Mouse (Mus musculus): ENCODE measurements around the gene D5Ertd579e. TPM values are rescaled to one million over a fixed set of nuclear protein-coding genes. Genes with fewer than 3 reads are reported as not detected.
A peak's percentile ranks its signal among the peaks of the same experiment; 100 is the strongest.

D5Ertd579e gene
- polyA plus RNA-seq, 1 experiment from 2014 or later = 21.9 TPM

DNA sequence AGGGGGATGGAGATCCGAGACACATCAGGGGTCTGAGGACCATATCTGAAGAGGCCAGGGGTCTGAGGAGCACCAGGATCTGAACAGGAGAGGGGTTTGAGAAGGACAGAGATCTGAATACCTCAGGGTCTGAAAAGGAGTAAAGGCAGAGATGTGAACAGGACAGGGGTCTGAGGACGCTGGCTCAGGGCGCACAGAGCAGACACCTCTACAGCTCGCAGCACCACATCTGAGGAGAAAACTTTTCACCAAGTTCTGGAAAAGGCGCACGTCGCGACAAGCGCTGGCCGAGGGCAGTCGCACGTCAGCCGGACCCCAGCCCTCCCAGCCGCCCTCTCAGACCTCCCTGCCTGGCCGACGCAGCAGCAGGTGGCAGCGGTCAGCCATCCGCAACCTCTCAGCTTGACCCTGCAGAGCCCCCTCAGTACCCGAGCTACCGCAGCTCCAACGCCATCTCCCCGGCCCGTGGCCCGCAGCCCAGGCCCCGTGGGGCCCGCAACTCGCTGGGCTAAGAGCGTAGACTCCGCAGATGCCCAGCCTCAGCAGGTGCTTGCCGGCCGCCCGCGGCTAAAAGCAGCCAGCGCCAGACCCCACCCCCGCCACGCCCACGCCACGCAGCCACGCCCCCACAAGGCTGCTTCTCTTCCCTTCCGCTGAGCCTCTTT, 114.4 kb downstream of the D5Ertd579e start:
- Histone ChIP-seq H3K4me3 (replicated peaks) (peak overlapping the region; percentile 80), H3K9me3 (replicated peaks) (no peaks in the 10 kb centered on the region), H3K4me2 (peak overlapping the region; percentile 99), H3K9ac (peak overlapping the region; percentile 90), H3K27ac (peak overlapping the region; percentile 85), H3K4me1 (replicated peaks) (peaks cover 41% of the 10 kb centered on the region), H3K36me3 (no peaks in the 10 kb centered on the region), H3K27me3 (peaks cover 13% of the 10 kb centered on the region)
- DNase-seq (no peak), ATAC-seq (ENCODE audit: low read depth) (peak; percentile 3; the same call in 1 of the 2 replicates)
- WGBS (ENCODE audit: insufficient replicate concordance) = 2% methylated on average over 40 of the region's 40 CpGs

DNA sequence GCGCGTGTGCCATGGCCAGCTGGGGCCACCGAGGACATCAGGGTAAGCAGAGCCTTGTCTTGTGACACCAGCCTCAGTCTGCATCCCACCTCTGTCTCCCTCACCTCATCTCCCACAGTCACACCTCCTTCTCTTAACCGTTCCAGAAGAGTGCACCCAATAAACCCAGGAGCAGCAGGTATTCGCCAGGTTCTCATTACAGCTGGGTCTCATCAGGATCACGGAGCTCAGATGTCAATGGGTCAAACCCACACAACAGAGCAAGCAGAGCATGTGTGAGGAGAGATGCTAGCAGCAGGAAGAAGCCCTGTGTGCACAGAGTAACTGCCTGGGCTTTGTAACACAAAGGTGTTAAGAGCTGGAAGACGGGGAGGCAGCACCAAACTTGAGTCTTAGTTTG, 115.9 kb downstream of the D5Ertd579e start:
- no peak for DNase-seq
- 83% methylated on average over 7 of the region's 7 CpGs for WGBS (ENCODE audit: insufficient replicate concordance)
- H3K4me3 ChIP-seq (replicated peaks) = no peak overlapping the region
- H3K9me3 ChIP-seq (replicated peaks) = no peaks in the 10 kb centered on the region
- H3K4me1 ChIP-seq (replicated peaks) = peaks cover 51% of the 10 kb centered on the region
- no peaks in the 10 kb centered on the region; the same call in 1 of the 2 replicates for H3K27me3 ChIP-seq
- H3K4me2 ChIP-seq = peak overlapping the region; percentile 99; the same call in 1 of the 2 replicates
- ATAC-seq (ENCODE audit: low read depth) = no peak
- no peaks in the 10 kb centered on the region for H3K36me3 ChIP-seq
- H3K27ac ChIP-seq = no peak overlapping the region
- peak overlapping the region; percentile 90 for H3K9ac ChIP-seq

DNA sequence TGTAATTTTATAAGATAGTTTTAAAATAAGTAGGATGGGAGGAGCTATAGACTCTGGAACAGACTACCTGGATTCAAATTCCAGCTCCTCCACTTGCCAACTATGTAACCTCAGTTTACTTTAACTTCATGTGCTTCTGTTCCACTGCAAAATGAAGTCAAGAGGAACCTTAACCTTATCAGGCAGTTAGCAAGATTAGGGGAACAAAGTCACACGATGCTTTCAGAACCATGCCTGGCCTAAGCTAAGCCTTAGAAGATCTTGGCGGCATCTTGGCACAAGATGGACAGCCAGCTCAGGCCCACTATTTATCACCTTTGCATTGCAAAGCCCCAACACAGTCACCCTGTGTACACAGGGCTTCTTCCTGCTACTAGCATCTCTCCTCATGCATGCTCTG, 116.8 kb downstream of the D5Ertd579e start:
- H3K9me3 ChIP-seq (replicated peaks) = no peaks in the 10 kb centered on the region
- WGBS (ENCODE audit: insufficient replicate concordance) = 35% methylated on average over 2 of the region's 2 CpGs
- no peak for ATAC-seq (ENCODE audit: low read depth)
- no peak overlapping the region for H3K4me2 ChIP-seq
- no peaks in the 10 kb centered on the region for H3K36me3 ChIP-seq
- H3K4me3 ChIP-seq (replicated peaks) = no peak overlapping the region
- H3K9ac ChIP-seq = no peak overlapping the region; the same call in 1 of the 2 replicates
- H3K27me3 ChIP-seq = no peaks in the 10 kb centered on the region
- DNase-seq = no peak
- no peak overlapping the region for H3K27ac ChIP-seq
- H3K4me1 ChIP-seq (replicated peaks) = peaks cover 61% of the 10 kb centered on the region

- DNase-seq (no peak), ATAC-seq (ENCODE audit: low read depth) (no peak)
- no peaks in the 10 kb centered on the region for H3K27me3 ChIP-seq
- H3K36me3 ChIP-seq = peaks cover 3% of the 10 kb centered on the region
- no peak overlapping the region for H3K9ac ChIP-seq
- H3K4me2 ChIP-seq = no peak overlapping the region
- WGBS (ENCODE audit: insufficient replicate concordance) = 89% methylated on average over 3 of the region's 3 CpGs
- H3K4me1 ChIP-seq (replicated peaks) = peaks cover 70% of the 10 kb centered on the region
- H3K9me3 ChIP-seq (replicated peaks) = no peaks in the 10 kb centered on the region
- no peak overlapping the region for H3K27ac ChIP-seq
- no peak overlapping the region for H3K4me3 ChIP-seq (replicated peaks)
Observed at GRCm38 (mm10) chr5:36576457-36576856, 119.4 kb downstream of the D5Ertd579e start.

DNA sequence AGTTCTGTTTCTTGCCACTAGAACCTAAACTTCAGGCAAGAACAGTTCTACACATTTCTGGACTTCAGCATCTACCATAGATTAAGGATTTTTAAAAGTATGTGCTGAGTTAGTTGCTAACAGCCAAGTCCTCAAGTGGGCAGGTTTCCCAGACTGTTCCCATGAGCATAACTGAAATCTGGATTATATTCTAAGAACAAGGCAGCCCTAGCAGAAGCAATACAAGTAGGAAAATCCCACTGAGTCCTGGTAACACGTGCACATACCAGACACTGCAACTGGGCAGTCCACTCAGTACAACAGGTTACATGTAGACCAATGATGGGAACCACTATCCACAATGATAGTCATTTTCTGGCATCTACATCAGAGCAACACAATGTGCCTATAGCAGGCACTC, 120.1 kb downstream of the D5Ertd579e start:
- Histone ChIP-seq H3K9me3 (replicated peaks) (no peaks in the 10 kb centered on the region), H3K27me3 (no peaks in the 10 kb centered on the region), H3K4me2 (no peak overlapping the region), H3K9ac (no peak overlapping the region), H3K27ac (peak overlapping the region; percentile 77; the same call in 1 of the 2 replicates), H3K36me3 (peaks cover 10% of the 10 kb centered on the region), H3K4me1 (replicated peaks) (peaks cover 69% of the 10 kb centered on the region), H3K4me3 (replicated peaks) (no peak overlapping the region)
- no peak for ATAC-seq (ENCODE audit: low read depth)
- DNase-seq = no peak
- 68% methylated on average over 1 of the region's 1 CpGs for WGBS (ENCODE audit: insufficient replicate concordance)

DNA sequence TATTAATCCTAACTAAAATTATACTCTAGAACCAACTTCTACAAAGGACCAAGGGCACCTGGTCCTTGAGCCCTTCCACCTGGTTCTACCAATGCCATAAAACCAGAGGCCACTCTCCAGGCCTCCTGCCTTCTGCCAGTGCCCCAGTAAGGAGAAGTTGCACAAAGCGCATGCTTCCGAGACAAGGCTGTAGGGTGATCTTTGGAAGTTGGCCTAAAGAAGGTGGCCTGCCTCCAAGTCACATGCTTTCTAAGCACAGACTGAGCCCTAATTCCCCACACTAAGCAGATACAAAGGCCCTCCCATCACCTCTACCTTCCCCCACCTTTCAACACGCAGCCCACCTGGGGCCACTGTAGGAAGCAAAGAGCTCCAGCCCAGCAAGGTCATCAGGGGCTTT, 120.6 kb downstream of the D5Ertd579e start:
- DNase-seq (no peak), ATAC-seq (ENCODE audit: low read depth) (no peak)
- peak overlapping the region; percentile 77 for H3K27ac ChIP-seq
- no peaks in the 10 kb centered on the region for H3K9me3 ChIP-seq (replicated peaks)
- no peak overlapping the region for H3K4me2 ChIP-seq
- no peaks in the 10 kb centered on the region for H3K27me3 ChIP-seq
- H3K4me3 ChIP-seq (replicated peaks) = no peak overlapping the region
- no peak overlapping the region for H3K9ac ChIP-seq
- H3K36me3 ChIP-seq = peaks cover 14% of the 10 kb centered on the region
- WGBS (ENCODE audit: insufficient replicate concordance) = 82% methylated on average over 3 of the region's 3 CpGs
- peaks cover 64% of the 10 kb centered on the region for H3K4me1 ChIP-seq (replicated peaks)

DNA sequence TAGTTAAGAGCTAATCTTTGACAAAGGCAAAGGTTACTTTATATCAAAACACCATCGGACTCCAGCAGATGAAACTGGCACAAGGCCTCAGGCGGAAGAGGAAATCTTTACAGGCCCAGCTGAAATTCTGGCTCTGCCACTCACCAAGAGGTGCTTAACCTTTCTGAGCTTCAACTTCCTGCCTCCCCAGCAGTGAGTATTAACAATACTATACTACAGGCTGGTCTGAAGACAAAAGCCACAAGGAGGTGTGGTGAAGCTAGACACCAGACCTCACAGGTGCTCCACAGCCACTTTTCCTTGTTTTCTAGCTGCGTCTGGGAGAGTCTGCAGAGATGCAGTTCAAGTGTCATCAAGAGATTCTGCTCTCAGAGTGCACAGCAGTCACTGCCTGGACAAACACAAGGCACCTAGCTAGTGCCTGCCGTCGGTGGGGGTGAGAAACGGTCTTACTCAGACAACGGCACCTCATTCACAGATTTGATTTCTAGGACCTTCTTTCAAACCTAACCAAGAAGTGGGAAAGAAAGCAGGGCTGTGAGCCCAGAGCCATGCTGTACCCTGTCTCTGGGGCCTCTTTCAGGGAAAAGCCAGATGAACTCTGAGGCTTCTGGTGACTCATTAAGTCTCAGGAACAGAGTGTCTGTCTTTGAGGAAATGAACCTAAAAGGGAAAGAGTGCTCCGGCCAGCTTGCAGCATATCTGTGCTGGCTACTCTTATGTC, 121.5 kb downstream of the D5Ertd579e start:
- Histone ChIP-seq H3K9me3 (replicated peaks) (no peaks in the 10 kb centered on the region), H3K27ac (peak overlapping the region; percentile 77), H3K9ac (peak overlapping the region; percentile 19; the same call in 1 of the 2 replicates), H3K27me3 (no peaks in the 10 kb centered on the region), H3K4me3 (replicated peaks) (no peak overlapping the region), H3K4me1 (replicated peaks) (peaks cover 58% of the 10 kb centered on the region), H3K36me3 (peaks cover 14% of the 10 kb centered on the region), H3K4me2 (peak overlapping the region; percentile 26; the same call in 1 of the 2 replicates)
- DNase-seq (no peak), ATAC-seq (ENCODE audit: low read depth) (no peak)
- WGBS (ENCODE audit: insufficient replicate concordance) = 48% methylated on average over 8 of the region's 8 CpGs

- Histone ChIP-seq H3K9ac (peak overlapping the region; percentile 48), H3K4me1 (replicated peaks) (peaks cover 63% of the 10 kb centered on the region), H3K4me3 (replicated peaks) (no peak overlapping the region), H3K36me3 (peaks cover 14% of the 10 kb centered on the region), H3K9me3 (replicated peaks) (no peaks in the 10 kb centered on the region), H3K27me3 (no peaks in the 10 kb centered on the region), H3K27ac (peak overlapping the region; percentile 77), H3K4me2 (peak overlapping the region; percentile 42)
- DNase-seq (peak; percentile 57), ATAC-seq (ENCODE audit: low read depth) (peak; percentile 89)
- whole genome bisulfite sequencing (ENCODE audit: insufficient replicate concordance) = 15% methylated on average over 3 of the region's 3 CpGs
Observed at GRCm38 (mm10) chr5:36573354-36573753, 122.5 kb downstream of the D5Ertd579e start.

- DNase-seq = no peak
Observed at GRCm38 (mm10) chr5:36571371-36571770, 124.5 kb downstream of the D5Ertd579e start.

GRCm38 (mm10) chr5:36570546-36571245, 125.1 kb downstream of the D5Ertd579e start:
- peaks cover 76% of the 10 kb centered on the region for H3K4me1 ChIP-seq (replicated peaks)
- ATAC-seq (ENCODE audit: low read depth) (no peak), DNase-seq (no peak)
- H3K36me3 ChIP-seq = peaks cover 14% of the 10 kb centered on the region
- H3K4me3 ChIP-seq (replicated peaks) = no peak overlapping the region
- 76% methylated on average over 4 of the region's 4 CpGs for WGBS (ENCODE audit: insufficient replicate concordance)
- no peaks in the 10 kb centered on the region for H3K27me3 ChIP-seq
- no peak overlapping the region for H3K27ac ChIP-seq
- no peaks in the 10 kb centered on the region for H3K9me3 ChIP-seq (replicated peaks)
- no peak overlapping the region for H3K9ac ChIP-seq
- H3K4me2 ChIP-seq = no peak overlapping the region

More at GRCm38 (mm10) chr5:36571371-36571770, 124.5 kb downstream of the D5Ertd579e start:
- ATAC-seq (ENCODE audit: low read depth) = no peak
- Histone ChIP-seq H3K9me3 (replicated peaks) (no peaks in the 10 kb centered on the region), H3K27ac (no peak overlapping the region), H3K4me1 (replicated peaks) (peaks cover 75% of the 10 kb centered on the region), H3K4me3 (replicated peaks) (no peak overlapping the region), H3K36me3 (peaks cover 14% of the 10 kb centered on the region), H3K4me2 (no peak overlapping the region), H3K9ac (no peak overlapping the region), H3K27me3 (no peaks in the 10 kb centered on the region)
- 88% methylated on average over 16 of the region's 16 CpGs for WGBS (ENCODE audit: insufficient replicate concordance)

DNA sequence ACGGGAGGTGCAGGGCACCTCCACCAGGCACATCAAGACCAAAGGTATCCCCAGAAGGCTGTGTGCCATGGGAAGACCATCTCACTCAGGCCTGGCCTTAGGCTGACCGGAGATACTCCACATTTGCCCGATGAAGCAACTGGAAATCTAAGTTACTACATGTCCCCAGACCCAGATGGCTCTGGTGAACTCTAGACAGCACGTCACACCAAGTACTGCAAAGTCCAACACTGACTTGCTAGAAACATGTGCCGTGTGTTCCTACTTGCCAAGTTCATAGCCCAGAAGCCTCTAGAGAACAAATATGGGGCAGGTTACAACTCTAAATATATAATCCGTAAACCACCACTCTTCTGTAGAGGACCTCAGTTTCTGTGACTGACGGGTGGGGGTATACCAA, 125.7 kb downstream of the D5Ertd579e start:
- Histone ChIP-seq H3K27ac (no peak overlapping the region), H3K36me3 (peaks cover 14% of the 10 kb centered on the region), H3K9me3 (replicated peaks) (no peaks in the 10 kb centered on the region), H3K4me1 (replicated peaks) (peaks cover 76% of the 10 kb centered on the region), H3K27me3 (no peaks in the 10 kb centered on the region), H3K4me2 (no peak overlapping the region), H3K9ac (no peak overlapping the region), H3K4me3 (replicated peaks) (no peak overlapping the region)
- DNase-seq (no peak), ATAC-seq (ENCODE audit: low read depth) (no peak)
- whole genome bisulfite sequencing (ENCODE audit: insufficient replicate concordance) = 84% methylated on average over 7 of the region's 7 CpGs

Measured in liver, embryonic 13.5 days (tissue).